Comparison of ENCODE assay signal across 8 mouse cellular contexts in the genomic region with DNA sequence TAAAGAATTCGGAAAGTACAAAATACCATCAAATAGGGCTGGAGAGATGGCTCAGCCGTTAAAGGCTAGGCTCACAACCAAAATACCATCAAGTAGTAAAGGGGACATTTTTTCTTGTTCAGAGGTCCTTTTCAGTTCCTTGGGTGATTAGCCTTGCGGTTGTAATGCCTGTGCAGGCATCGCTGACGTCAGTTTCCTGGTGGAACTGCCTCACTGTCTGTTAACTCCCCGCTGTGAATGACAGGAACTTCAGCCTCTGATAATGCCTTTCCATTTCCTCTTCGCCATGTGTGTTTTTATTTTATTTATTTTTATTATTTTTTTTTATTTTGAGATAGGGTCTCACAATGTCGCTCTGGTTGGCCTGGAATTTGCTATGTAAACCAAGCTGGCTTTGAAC. TPM values are rescaled to one million over a fixed set of nuclear protein-coding genes. Genes with fewer than 3 reads are reported as not detected.
DNase-seq lines count a peak whose midpoint lies in the region; ATAC-seq and TF ChIP-seq lines count a peak whose summit lies in the region.
"Had no signal": no experiment of that assay in that cellular context is flagged by ENCODE, and none has a peak within 500 bp of the region (broad histone marks: within the 10 kb centered on the region; RNA-seq: fewer than 3 reads in every experiment).

No protein-coding gene starts in this region.

- ATAC-seq in liver, embryonic 12.5 days, result no peak
- ATAC-seq in liver, embryonic 16.5 days (ENCODE audit: low read depth), result 0 out of 2 replicates have a peak, but pooled peaks have one; percentile 39
- peak; percentile 39; the same call in 1 of the 2 replicates for ATAC-seq in neutrophil, adult 5-6 weeks (ENCODE audit: extremely low read depth, insufficient number of reproducible peaks, low FRiP score, poor library complexity, severe bottlenecking)
- ATAC-seq: forebrain, embryonic 16.5 days had no signal

- H3K9me3 ChIP-seq in liver, embryonic 12.5 days (replicated peaks), result no peaks in the 10 kb centered on the region
- H3K9me3 ChIP-seq in liver, embryonic 16.5 days (replicated peaks; ENCODE audit: control insufficient read depth, low read length), result no peaks in the 10 kb centered on the region

- TF ChIP-seq POLR2A in liver, adult 2 months (IDR thresholded peaks at IDR 0.05; ENCODE audit: extremely low read depth, insufficient read depth, low read length), result no peak

- DNase-seq in liver, adult 2 months (ENCODE audit: extremely low read depth, low read depth, low spot score), result peak; percentile 18
- DNase-seq in heart, adult 8-10 months (ENCODE audit: low spot score), result peak; percentile 72
- no peak for DNase-seq in T-cell, adult 2 months (ENCODE audit: low spot score)
- DNase-seq in right cerebral cortex, adult 2 months (ENCODE audit: low spot score in 2 of 2), result no peak

- H3K27me3 ChIP-seq in liver, adult 2 months (ENCODE audit: control insufficient read depth, insufficient read depth, low read length), result no peaks in the 10 kb centered on the region; the same call in 1 of the 2 replicates
- peaks cover 26% of the 10 kb centered on the region for H3K27me3 ChIP-seq in liver, embryonic 12.5 days (replicated peaks)
- H3K27me3 ChIP-seq in liver, embryonic 16.5 days (ENCODE audit: control insufficient read depth, insufficient read depth, low read depth, low read length), result peaks cover 12% of the 10 kb centered on the region; the same call in 1 of the 2 replicates

- 47% methylated on average over 8 of the region's 8 CpGs for WGBS in liver, adult 2 months
- WGBS in liver, embryonic 12.5 days (ENCODE audit: insufficient replicate concordance), result 14% methylated on average over 8 of the region's 8 CpGs
- WGBS in liver, embryonic 16.5 days (ENCODE audit: insufficient replicate concordance), result 10% methylated on average over 8 of the region's 8 CpGs

- no peaks in the 10 kb centered on the region for H3K4me1 ChIP-seq in liver, adult 2 months (ENCODE audit: control insufficient read depth, insufficient read depth, low read length)
- H3K4me1 ChIP-seq in liver, embryonic 12.5 days, result no peaks in the 10 kb centered on the region
- H3K4me1 ChIP-seq in liver, embryonic 16.5 days (ENCODE audit: control insufficient read depth, low read depth, low read length), result no peaks in the 10 kb centered on the region

- H3K4me2 ChIP-seq in liver, embryonic 12.5 days, result no peak overlapping the region
- H3K4me2 ChIP-seq in liver, embryonic 16.5 days (ENCODE audit: low read depth, low read length), result no peak overlapping the region

- H3K36me3 ChIP-seq in liver, adult 2 months (ENCODE audit: control insufficient read depth, insufficient read depth, low read length), result no peaks in the 10 kb centered on the region
- no peaks in the 10 kb centered on the region for H3K36me3 ChIP-seq in liver, embryonic 12.5 days
- H3K36me3 ChIP-seq in liver, embryonic 16.5 days (ENCODE audit: control insufficient read depth, insufficient read depth), result no peaks in the 10 kb centered on the region

- no peak overlapping the region for H3K4me3 ChIP-seq in liver, adult 2 months (ENCODE audit: insufficient read depth, low read depth, low read length)
- no peak overlapping the region for H3K4me3 ChIP-seq in liver, embryonic 12.5 days
- no peak overlapping the region for H3K4me3 ChIP-seq in liver, embryonic 16.5 days (ENCODE audit: low read depth, low read length)

- no peaks in the 10 kb centered on the region for H3K79me2 ChIP-seq in liver, adult 2 months (ENCODE audit: control insufficient read depth, insufficient read depth, low read length)

- TF ChIP-seq CTCF in liver, adult 2 months (IDR thresholded peaks at IDR 0.05; ENCODE audit: low read depth, low read length), result no peak

- no peak overlapping the region for H3K9ac ChIP-seq in liver, adult 2 months (ENCODE audit: low read depth, low read length)
- H3K9ac ChIP-seq in liver, embryonic 12.5 days, result no peak overlapping the region
- H3K9ac ChIP-seq in liver, embryonic 16.5 days (ENCODE audit: low read depth, low read length), result no peak overlapping the region

- no peak overlapping the region for H3K27ac ChIP-seq in liver, adult 2 months (replicated peaks; ENCODE audit: insufficient read depth, low read depth, low read length)
- no peak overlapping the region for H3K27ac ChIP-seq in liver, embryonic 12.5 days
- H3K27ac ChIP-seq in liver, embryonic 16.5 days (ENCODE audit: low read length), result no peak overlapping the region

RNA-seq across cellular contexts. Expression of a gene that starts 11.1 kb away (rescaled TPM):
- 1.3 and 1.6 TPM in 2 replicates for total RNA-seq in liver, adult 2 months (2014; rRNA removed)
- 0.44 and 0.54 TPM in 2 replicates for polyA plus RNA-seq in liver, adult 2 months (2012; rRNA removed)
- 4.7 and 5.7 TPM in 2 replicates for polyA plus RNA-seq in liver, embryonic 12.5 days (2016; fragmentation: Nextera tagmentation; extraction: Ambion mirVana)
- 10 to 100 TPM in 2 of 4 experiments, 1 to 10 TPM in 2; 7.2 to 11.7 (median 9.6) TPM for total RNA-seq in heart, adult 8-10 months (2022)
- polyA plus RNA-seq in liver, embryonic 16.5 days (2015; fragmentation: Nextera tagmentation; extraction: Ambion mirVana), result 2.6 and 2.9 TPM in 2 replicates
- 0.70 and 2.6 TPM in 2 replicates for total RNA-seq in neutrophil, adult 5-6 weeks (2017)

RNA-seq across cellular contexts. Expression of a gene that starts 17.8 kb away (rescaled TPM):
- 3.0 and 3.4 TPM in 2 replicates for total RNA-seq in liver, adult 2 months (2014; rRNA removed)
- polyA plus RNA-seq in liver, adult 2 months (2012; rRNA removed), result 1.0 and 1.4 TPM in 2 replicates
- polyA plus RNA-seq in liver, embryonic 12.5 days (2016; fragmentation: Nextera tagmentation; extraction: Ambion mirVana), result 3.5 and 4.0 TPM in 2 replicates
- 10 to 100 TPM; 32.9 to 44.3 (median 39.1) TPM for total RNA-seq in heart, adult 8-10 months (2022)
- 1.6 and 1.7 TPM in 2 replicates for polyA plus RNA-seq in liver, embryonic 16.5 days (2015; fragmentation: Nextera tagmentation; extraction: Ambion mirVana)
- 19.2 and 19.4 TPM in 2 replicates for total RNA-seq in neutrophil, adult 5-6 weeks (2017)

Comparison
In these comparisons a context has a peak if more than half of its experiments do, and no peak if none do; other contexts are left out.
1. DNase-seq: peak in liver, adult 2 months (single experiment) and heart, adult 8-10 months (single experiment); none in T-cell, adult 2 months (single experiment) and right cerebral cortex, adult 2 months (0 of 2).